Mouse (Mus musculus) liver, embryonic 16.5 days (tissue): ENCODE measurements at regions not wholly inside any gene's neighbourhood (a gene's known extent, or its start where the extent isn't known, plus 50 kb on each side); places are given as distances from the start of the nearest gene placed in this dataset.

ENCODE experiments used
- ATAC-seq: fragments of 200-750 bp; cut with Nextera tagmentation; 2 replicates; pipeline ENCODE4 v1.8.0; 2017; ENCODE audit warnings: low read depth, mild to moderate bottlenecking, moderate number of reproducible peaks, moderate library complexity
- H3K27ac ChIP-seq: fragments of 300-500 bp; sonication (generic); 2 replicates; pipeline ENCODE4 v1.5.1; 2014; ENCODE audit warnings: mild to moderate bottlenecking, low read length
- H3K27me3 ChIP-seq: fragments of 300-500 bp; sonication (generic); 2 replicates; pipeline ENCODE4 v1.6.1; 2014; ENCODE audit warnings: low read depth, low read length, mixed read lengths; ENCODE audit not compliant: control insufficient read depth, insufficient read depth
- H3K36me3 ChIP-seq: fragments of 300-500 bp; sonication (generic); 2 replicates; pipeline ENCODE4 v1.6.1; 2014; ENCODE audit warnings: mild to moderate bottlenecking; ENCODE audit not compliant: control insufficient read depth, insufficient read depth
- H3K4me1 ChIP-seq: fragments of 300-500 bp; sonication (generic); 2 replicates; pipeline ENCODE4 v1.6.1; 2014; ENCODE audit warnings: low read depth, low read length, mixed read lengths; ENCODE audit not compliant: control insufficient read depth
- H3K4me2 ChIP-seq: fragments of 300-500 bp; sonication (generic); 2 replicates; pipeline ENCODE4 v1.6.1; 2014; ENCODE audit warnings: low read depth, low read length, mixed read lengths
- H3K4me3 ChIP-seq: fragments of 300-500 bp; sonication (generic); 2 replicates; pipeline ENCODE4 v1.5.1; 2014; ENCODE audit warnings: low read depth, mild to moderate bottlenecking, low read length
- H3K9ac ChIP-seq: fragments of 300-500 bp; sonication (generic); 2 replicates; pipeline ENCODE4 v1.6.1; 2014; ENCODE audit warnings: low read depth, low read length
- H3K9me3 ChIP-seq: fragments of 300-500 bp; sonication (generic); replicated peaks from 2 replicates; pipeline ENCODE4 v1.6.1; 2016; ENCODE audit warnings: low read length; ENCODE audit not compliant: control insufficient read depth
- WGBS: fragments of 180-500 bp; shearing (Covaris S2); extraction: QIAGEN DNeasy Blood & Tissue Kit; methylation state at CpG from one replicate; pipeline ENCODE4 v1.1.7; 2014; ENCODE audit not compliant: insufficient replicate concordance; 5-methylcytosine and 5-hydroxymethylcytosine counted together

GRCm38 (mm10) chr4:106859476-106859875 is 51.0 kb upstream of the Ssbp3 start:
- Histone ChIP-seq H3K4me2 (no peak overlapping the region), H3K27me3 (no peaks in the 10 kb centered on the region; the same call in 1 of the 2 replicates), H3K27ac (no peak overlapping the region), H3K9ac (no peak overlapping the region), H3K4me1 (no peaks in the 10 kb centered on the region; the same call in 1 of the 2 replicates), H3K4me3 (no peak overlapping the region), H3K36me3 (no peaks in the 10 kb centered on the region), H3K9me3 (no peaks in the 10 kb centered on the region)
- ATAC-seq: no peak

DNA sequence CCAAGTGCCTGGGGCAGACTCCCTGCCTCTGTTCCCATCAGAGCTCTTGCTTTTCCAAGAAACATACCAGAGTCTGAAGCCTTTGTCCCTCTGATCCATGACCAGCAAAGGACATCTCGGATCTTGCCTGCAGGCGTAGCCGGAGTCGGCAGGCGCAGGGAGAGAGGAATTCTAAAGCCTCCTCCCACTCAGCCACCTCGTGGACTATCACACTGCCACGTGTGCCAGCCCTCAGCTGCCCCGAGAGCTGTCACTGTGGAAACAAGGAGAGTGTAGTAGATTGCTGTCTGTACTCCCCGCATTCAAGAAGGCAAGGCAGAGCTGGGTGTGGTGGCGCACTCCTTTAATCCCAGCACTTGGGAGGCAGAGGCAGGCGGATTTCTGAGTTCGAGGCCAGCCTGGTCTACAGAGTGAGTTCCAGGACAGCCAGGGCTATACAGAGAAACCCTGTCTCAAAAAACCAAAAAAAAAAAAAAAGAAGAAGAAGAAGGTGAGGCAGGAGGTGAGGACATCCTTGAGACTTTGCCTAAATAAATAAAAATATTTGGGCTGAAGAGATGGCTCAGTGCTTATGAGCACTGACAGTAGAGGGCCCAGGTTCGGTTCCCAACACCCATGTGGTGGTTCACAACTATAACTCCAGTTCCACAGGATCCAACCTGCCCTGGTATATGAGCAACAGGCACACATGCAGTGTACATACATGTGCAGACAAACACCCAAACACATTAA is 52.0 kb upstream of the Ssbp3 start:
- peaks cover 4% of the 10 kb centered on the region for H3K4me1 ChIP-seq
- H3K27ac ChIP-seq: no peak overlapping the region
- H3K36me3 ChIP-seq: no peaks in the 10 kb centered on the region
- no peak overlapping the region for H3K4me3 ChIP-seq
- H3K27me3 ChIP-seq: no peaks in the 10 kb centered on the region; the same call in 1 of the 2 replicates
- no peak overlapping the region for H3K4me2 ChIP-seq
- WGBS: 74% methylated on average over 13 of the region's 13 CpGs
- no peak overlapping the region for H3K9ac ChIP-seq
- no peak for ATAC-seq
- no peaks in the 10 kb centered on the region for H3K9me3 ChIP-seq

DNA sequence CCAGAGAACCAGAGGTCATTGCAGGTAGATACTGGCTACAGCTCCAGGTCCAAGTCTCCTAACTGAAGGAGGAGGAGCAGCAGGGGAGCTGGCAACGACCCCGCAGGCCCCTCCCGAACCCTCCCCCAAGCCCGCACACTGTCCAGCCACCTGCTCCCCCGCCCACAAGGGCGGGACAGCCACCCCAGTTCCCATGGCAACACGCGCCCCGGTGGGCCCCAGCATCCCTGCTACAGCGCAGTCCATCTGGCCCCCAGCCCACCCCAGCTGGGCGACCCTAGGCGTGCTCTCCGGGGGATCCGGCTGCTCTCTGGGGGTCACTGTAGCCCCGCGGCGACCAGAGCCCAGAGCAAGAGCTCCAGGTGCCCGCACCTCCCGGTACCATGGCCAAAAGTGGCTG is 51.0 kb upstream of the Acot11 start:
- 33% methylated on average over 18 of the region's 19 CpGs for WGBS

DNA sequence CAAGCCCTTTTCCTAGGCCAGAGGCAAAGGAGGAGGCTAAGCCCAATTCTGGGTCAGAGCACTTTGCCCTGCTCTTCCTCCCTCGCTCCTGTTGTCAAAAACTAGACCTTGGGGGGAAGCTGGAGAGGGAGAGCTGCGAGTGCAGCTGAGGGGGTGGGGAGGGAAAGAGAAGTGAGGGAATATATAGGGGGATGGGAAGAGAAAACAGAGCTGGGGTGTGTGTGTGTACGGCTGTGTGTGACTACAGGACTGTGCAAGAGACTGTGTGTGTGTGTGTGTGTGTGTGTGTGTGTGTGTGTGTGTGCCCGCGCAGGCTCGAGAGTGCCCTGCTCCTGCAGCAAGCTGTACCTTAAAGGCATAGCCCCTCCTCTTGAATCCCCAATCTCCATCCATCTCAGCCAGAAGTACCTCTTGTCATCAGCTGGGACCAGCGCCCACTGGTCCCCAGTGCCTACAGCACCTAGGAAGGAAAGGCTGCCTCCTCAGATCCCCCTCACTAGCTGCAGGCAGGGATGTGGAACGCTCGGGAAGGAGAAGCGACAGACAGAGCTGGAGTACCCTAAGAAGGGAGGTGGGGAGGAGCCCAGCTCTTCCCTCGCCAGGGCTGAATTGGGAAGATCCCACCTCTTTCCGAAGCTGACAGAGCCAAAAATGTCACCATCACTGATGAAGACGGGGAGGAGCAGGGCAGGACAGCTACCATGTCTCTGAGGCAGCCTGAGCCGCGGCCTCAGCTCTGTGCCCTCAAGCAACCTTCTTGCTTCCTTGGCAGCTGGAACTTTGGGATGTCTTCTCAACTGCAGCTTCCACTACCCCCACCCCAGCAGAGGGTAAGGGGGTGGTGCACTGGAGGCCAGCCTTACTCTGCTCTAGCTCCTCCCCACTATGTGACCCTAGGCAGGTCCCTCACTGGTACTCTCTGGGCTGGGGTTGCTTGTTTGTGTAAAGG is 49.8 kb upstream of the Acot11 start:
- H3K4me1 ChIP-seq: peaks cover 4% of the 10 kb centered on the region
- ATAC-seq: peak; percentile 30; the same call in 1 of the 2 replicates
- no peaks in the 10 kb centered on the region for H3K27me3 ChIP-seq
- no peak overlapping the region for H3K9ac ChIP-seq
- no peaks in the 10 kb centered on the region for H3K36me3 ChIP-seq
- 34% methylated on average over 12 of the region's 15 CpGs for WGBS
- no peak overlapping the region for H3K27ac ChIP-seq
- H3K9me3 ChIP-seq: no peaks in the 10 kb centered on the region
- H3K4me2 ChIP-seq: no peak overlapping the region
- H3K4me3 ChIP-seq: no peak overlapping the region

More for the DNA sequence above, 51.0 kb upstream of the Acot11 start:
- Histone ChIP-seq H3K27ac (no peak overlapping the region), H3K4me3 (no peak overlapping the region), H3K4me1 (peaks cover 4% of the 10 kb centered on the region), H3K9me3 (no peaks in the 10 kb centered on the region), H3K36me3 (no peaks in the 10 kb centered on the region), H3K27me3 (no peaks in the 10 kb centered on the region), H3K4me2 (no peak overlapping the region), H3K9ac (no peak overlapping the region)
- no peak for ATAC-seq
